Mouse (Mus musculus): ENCODE results near the gene Tenm1.

Tenm1 gene

DNA sequence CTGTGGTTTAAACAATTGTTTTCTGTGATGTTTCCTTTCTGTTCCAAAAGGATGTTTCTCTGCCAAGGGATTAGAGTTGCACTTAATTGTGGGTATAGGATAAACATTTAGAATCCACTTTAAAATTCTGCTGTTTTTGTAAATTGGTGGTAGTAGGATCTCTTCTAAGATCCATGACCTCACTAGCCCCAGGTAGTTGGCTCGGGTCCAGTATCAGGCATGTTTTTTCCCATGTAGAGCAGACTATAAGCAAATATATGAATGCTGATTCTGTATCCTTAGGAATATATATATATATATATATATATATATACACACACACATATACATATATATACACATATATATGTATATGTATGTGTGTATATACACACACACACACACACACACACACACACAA lies 567.2 kb downstream of the Tenm1 start:
- DNase-seq (ENCODE audit: low read depth, low spot score) = no peak

DNA sequence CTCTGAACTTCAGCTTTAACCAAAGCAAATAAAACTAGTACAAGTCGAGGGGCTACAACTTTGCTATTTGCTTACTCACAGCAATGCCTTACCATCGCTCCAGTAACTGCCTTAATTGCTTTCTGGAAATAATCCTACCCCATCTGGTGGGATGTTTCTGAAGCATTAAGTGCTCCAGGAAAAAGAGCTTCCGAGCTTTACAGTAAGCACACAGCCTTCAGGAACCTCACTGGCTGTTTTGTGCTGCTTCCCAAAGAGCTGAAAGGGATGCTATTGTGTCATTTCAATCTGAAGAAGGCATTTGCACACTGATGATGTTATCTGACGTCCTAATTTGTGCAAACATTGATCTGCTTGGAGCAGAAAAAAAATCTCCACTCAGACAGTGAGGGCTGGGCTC lies 647.4 kb downstream of the Tenm1 start:
- no peak for DNase-seq (ENCODE audit: low read depth, low spot score)

DNA sequence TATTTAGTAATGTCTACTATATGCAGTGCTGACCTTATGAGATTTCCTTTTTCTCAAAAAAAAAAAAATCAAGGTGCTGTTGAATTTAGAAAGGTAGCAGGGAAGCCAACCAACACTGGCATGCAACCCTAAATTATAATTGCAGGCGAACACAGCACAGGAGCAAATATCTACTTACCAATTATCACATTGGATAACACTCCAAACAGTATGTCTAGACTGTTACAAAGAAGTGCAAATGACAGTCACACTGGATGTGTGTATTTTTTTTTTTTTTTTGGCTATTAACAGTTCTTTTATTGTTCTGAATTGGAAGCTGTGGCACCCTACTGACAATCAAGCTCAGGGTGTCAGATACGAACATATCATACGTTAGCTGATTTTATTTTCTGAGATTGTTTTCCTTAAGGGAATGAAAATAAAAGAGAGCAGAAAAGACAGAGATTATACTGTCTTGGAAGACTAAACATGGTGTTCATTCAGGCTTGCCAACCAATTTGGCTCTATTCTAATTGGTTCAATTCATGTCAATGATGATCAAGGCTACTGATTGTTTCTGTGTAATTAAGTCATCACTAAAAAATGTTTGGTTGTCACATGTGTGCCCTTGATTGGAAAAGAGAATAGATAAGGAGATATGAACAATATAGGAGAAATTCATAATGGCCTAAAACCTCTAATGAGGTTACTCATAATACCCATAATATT lies 710.7 kb downstream of the Tenm1 start:
- no peak for DNase-seq (ENCODE audit: low read depth, low spot score)

DNA sequence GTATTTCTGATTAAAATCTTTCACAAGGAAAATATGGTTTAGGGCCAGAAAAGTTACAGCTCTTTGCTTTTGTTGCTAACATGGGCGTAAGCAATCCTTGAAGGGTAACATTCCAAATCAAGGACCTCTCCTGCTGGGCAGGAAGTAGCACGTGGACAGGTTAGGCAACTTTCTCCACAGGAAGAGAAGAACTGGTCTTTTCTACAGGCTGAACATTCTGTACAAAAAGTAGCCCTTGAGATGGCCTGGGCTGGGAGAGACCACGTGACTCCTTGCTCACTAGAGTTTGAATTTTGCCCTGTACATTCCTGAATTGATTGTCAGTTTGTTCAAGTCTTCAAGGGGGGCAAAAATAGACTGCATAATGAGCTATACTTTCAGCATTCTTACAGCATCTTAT lies 728.6 kb downstream of the Tenm1 start:
- no peak for DNase-seq (ENCODE audit: low read depth, low spot score)

DNA sequence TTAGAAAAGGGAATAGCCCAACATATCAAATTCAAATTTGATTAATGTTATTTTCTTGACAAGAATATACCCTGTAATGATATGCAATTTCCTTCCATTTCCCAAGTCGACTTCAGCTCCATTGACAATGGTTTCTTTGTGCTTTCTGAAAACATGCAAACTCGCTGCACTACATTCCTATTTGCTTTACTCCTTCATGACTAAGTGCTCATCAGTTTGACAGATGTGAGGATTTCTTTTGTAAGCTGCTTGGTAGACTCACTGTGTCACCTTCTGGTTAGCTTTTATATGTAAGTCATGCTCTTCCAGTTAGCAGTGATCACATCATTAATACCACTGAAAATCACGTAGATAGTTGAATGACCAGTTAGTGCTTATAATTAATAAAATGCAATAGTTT lies 781.8 kb downstream of the Tenm1 start:
- no peak for DNase-seq (ENCODE audit: low read depth, low spot score)

DNA sequence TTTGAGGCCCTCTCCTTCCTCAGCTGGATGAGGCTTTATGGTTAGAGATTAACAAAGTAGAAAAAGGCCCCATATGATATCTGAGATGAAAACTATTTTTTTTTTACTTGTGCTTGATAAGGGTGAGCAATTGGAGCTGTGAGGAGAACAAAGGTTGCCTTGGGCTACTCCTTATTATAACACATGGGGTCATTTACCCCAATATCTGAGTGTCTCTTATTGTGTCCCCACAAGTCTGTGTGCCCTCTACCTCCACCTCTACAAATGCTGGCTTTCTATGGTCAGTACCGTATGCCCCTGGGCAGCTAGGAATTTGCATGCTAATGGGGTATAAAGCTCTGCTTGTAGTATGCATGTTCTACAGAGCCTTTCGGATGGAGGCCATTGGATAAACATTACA lies 848.4 kb downstream of the Tenm1 start:
- no peak for DNase-seq (ENCODE audit: low read depth, low spot score)

DNA sequence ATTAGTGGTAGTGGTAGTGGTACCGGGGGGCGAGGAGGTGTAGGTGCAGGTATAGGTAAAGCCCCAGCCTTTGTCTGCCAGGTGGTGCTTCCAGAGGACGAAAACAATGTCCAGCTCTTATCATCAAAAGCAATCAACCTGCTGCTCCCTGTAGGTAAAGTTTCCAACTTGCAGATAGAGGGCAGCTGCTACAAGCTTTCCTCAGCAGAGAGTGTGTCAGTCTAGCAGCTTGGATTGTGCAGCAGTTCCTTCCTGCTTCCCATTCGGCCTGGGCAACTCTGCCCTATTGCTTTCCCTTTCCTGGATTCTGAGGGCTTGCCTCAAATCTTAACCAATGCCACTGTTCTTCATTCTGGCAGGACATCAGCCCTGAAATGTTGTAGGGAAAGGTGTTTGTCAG lies 870.2 kb downstream of the Tenm1 start:
- no peak for DNase-seq (ENCODE audit: low read depth, low spot score)

DNA sequence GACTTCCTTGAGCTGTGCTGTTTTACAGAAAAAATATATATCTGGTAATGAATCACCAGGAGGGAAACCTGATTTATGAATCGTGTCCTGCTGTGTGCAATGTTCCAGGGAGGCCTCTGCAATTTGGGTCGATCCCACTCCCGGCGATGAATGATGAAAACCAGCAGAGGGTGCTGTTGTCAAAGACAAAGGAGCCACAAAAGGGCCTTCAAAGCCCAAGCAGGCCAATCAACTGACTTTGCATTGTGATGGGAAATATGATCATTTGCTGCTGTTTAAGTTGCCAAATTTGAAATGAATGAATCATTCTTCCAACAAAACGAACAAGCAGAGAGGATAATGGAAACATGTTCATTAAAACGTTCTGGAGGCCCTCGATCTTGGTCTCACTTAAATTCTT lies 871.6 kb downstream of the Tenm1 start:
- peak; percentile 18 for DNase-seq (ENCODE audit: low read depth, low spot score)

DNA sequence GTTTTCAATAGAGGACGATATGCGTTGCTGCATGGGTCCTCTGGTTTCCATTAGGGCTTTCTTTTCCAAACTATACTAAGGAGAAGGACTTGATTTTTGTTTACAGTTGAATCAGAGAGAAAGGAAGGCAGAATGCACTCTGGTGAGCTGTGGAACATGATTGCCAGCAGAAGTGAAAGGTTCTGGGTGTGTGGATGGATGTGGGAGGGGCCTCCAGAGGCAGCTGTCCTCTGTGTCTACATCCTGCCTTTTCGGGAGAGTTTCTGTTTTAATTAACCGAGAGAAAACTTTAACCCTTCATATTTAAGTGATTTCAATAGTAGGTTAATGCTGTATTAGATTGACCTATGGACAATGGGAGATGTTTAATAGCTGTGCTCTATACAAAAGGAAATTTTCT lies 880.4 kb downstream of the Tenm1 start:
- DNase-seq (ENCODE audit: low read depth, low spot score) = no peak

DNA sequence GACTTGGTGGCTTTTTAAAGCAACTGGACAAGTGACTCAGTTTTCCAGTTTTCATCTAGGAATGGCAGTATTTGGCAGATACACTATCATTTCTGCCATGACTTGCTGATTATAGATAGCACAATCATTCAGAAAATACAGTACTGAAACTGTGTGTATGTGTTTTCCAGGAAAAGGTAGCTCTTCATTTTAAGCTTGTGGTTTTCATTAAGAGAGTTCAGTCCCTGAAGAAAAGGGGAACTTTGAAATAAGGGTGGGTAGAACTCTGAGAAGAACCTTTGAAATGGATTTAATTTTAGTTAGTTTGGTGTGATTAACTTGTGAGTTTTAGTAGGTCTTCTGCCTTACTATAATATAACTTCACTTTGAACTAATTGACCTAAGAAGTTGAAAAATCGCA lies 883.9 kb downstream of the Tenm1 start:
- no peak for DNase-seq (ENCODE audit: low read depth, low spot score)

DNA sequence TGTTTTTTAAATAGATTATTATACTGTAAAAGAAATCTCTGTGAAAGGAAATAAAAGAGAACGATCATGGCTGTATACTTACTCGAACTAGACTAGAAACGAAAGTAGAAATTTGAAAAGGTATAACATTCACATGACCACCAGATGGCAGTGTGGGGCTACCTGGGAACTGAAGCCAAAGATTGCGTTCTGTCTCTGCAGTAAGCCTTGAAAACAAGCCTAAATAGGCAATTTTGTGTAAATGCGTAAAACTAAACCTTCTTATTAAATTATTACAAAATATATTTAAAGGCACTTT lies 888.2 kb downstream of the Tenm1 start:
- DNase-seq (ENCODE audit: low read depth, low spot score) = peak; percentile 49

DNA sequence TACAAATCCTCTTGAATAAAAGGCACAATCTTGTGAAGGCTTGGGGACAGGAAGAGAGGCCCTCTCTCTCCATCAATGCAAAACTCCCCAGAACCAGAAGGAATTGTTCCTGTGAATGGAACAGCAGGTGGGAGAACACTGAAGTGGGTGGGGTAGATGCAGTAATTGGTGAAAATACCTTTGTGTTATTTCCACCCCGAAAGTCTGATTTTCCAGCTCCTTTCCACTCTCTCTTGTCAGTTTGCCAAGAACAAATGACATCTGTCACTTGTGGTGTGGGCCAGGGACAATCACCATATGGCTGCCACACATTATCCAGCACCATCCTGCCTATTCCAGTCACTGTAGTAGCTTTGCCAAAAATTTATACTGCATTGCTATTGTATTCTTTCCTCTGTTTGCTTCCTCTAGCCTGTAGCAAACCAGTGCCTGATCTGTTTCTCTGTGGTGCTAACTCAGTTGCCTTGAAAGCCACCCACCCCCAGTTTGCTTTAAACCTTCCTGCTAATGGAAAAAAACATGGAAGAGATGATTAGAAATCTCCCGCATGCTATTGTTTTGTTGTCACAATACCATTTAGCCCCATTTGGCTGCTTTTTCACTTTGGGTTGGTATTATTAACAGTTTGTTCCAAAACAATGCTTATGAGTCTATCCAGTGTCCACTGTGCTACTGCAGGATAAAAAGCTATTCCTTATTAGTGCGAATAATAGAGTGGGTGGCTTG lies 888.7 kb downstream of the Tenm1 start:
- DNase-seq (ENCODE audit: low read depth, low spot score) = peak; percentile 15

DNA sequence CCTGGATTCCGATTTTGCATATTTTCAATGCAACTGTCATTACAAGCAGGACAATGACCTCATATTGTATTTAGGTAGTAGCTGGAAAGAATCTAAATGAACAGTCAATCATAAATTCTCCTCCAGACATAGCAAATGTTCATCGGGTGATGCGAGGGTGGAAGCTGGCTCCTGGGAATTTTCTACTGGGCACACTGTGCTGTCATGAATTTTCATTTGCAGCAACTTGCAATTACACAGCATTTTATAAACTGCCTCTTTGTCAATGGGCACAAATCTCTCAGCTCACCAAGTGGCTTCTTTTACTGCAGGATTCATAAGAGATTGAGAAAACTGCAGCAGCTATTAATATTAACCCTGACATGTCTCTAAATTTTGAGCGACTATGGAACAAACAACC lies 898.2 kb downstream of the Tenm1 start:
- no peak for DNase-seq (ENCODE audit: low read depth, low spot score)

DNA sequence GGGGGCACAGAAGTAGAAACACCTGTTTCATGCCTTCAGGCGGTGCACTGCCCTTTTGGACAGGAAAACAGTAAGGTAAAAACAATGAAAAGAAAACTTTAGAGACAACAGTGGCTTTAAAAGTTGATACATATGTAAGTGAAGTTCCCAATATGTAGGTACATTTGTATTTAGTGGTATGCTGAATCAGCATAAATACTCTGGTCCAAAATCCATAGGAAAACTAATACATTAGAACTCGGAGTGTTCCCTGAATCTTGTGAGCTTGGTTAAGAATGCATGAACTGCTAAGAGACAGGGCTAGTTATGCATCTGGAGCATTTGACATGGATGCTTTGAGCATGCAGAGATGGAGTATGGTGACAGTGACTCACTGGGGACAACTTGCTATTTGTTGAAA lies 906.1 kb downstream of the Tenm1 start:
- DNase-seq (ENCODE audit: low read depth, low spot score) = no peak

DNA sequence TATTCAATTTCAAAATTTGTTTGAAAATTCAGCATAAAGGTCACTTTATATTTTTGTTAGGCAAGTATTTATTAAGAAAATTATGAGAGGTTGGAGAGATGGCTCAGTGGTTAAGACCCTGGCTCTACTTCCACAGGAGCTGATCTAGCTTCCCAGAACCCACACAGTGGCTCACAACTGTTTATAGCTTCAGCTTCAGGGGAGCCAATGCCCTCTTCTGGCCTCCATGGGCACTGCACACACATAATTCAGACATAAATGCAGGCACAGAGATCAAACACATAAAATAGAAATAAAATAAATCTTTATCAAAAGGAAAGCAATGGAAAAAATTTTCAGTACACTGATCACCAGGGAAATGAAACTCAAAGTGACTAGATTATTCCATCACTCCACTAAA lies 916.4 kb downstream of the Tenm1 start:
- DNase-seq (ENCODE audit: low read depth, low spot score) = peak; percentile 39

DNA sequence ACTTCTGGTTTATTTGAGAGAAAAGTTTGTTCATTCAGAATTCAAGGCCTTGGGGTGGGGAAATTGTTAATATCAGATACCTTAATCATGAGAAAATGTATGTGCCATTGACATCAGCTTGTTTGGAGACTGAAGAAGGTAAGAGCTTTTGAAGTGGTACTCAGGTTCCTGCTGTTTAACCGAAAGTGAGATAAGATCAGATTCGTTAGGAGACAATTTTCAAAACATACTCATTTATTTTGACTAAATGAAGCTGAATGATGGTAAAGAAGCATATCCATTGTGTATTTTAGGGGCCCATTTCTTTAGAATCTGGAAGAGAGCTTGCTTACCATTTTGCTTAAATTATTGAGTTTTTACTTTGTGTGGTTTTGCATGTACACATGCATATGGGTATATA lies 917.8 kb downstream of the Tenm1 start:
- no peak for DNase-seq (ENCODE audit: low read depth, low spot score)

DNA sequence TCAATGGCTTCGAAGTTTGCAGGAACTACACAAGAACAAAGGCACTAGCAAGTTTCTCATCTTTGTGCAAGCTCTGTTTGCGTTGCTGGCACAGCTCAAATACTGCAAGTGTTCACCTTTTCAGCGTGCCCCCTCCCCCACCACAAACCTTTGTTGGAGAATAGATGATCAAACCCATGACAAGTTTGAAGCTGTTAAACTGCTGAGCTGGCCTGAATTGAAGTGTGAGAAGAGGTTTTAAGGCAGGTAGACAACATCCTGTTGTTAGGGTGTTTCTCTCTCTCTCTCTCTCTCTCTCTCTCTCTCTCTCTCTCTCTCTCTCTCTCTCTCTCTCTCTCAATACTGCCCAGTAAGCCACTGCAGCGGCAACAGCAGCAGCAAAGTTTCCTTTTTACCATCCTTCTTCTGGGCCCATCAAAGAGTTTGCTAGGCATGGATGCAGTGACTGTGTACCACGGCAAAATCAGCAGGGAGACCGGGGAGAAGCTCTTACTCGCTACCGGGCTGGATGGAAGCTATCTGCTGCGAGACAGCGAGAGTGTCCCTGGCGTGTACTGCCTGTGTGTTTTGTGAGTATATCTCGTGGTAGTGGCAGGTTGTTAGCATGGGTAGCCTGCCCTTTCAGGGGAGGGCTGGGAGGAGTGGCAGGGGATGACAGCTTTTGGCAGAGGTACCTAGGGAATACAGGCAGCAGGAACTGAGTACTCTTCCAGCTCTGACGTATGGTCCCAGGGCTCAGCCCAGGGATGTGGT lies 926.5 kb downstream of the Tenm1 start, which contains the start of gene Sh2d1a:
Gene Sh2d1a (plus strand): TSS at position 163 of the 753 bp plus-strand sequence.
- DNase-seq (ENCODE audit: low read depth, low spot score) = no peak

DNA sequence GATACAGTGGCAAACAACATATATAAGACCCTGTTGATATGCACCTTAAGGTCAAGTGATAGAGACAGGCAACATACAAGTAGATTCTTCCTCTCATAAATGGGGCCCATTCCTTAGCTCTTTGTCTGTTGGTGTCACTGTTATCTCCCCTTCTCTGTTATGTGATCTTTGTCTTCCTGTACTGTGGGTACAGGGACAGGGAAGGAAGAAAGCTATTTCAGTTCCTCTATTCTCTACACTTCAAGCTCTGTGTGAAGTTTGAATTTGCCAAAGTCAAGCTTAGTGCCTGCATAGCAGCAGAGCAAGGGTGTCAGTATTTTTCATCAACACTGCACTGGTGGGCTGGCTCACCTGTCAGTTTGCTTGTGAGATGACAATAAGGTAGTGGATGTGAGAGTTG lies 928.4 kb downstream of the Tenm1 start:
- no peak for DNase-seq (ENCODE audit: low read depth, low spot score)

DNA sequence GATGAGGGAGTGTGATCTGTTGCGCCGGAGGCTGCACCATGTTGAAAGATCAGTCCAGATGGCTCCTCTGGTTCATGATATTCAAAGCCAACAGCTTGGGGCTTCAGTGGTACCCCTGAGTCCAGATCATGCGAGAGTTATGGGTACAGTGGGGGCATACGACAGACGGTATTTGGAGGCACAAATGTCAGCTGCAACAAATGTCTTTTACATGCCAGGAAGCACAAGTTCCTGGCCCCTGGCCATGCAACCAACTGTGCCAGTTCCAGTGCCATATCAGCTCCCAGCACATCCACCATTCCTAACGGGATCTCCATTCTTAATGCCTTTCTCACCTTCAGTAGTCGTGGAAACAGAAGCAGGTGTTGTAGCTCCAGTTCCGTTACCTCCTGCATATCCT lies 938.6 kb downstream of the Tenm1 start:
- DNase-seq (ENCODE audit: low read depth, low spot score) = no peak

DNA sequence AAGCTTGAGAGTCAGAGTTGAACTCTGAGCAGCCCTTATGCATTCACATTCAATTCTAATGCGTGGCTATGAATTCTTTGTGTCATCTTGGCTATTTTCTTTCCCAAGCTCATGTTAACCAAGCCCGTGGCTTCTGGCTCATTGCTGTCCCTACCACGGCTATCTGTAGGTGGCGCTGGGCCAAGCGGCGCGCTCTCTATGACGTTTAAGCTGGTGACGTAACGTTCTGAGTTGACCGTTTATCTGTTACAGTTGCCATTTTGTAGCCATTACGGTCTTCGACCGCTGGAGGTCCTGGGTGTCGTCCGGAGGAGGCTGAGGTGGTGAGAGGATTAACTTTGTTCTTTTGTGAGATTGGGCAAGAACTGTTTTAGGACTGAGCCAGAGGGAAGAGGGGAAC lies 939.5 kb downstream of the Tenm1 start, which contains the start of gene Tex13c2:
Gene Tex13c2 (plus strand): TSS at position 246 of the 400 bp plus-strand sequence.
- DNase-seq (ENCODE audit: low read depth, low spot score) = peak; percentile 56

All from ES-CJ7 (cell line).